Mouse (Mus musculus) megakaryocyte progenitor cell, adult 5-6 weeks (primary cell): ENCODE measurements around the gene Rho. TPM values are rescaled to one million over a fixed set of nuclear protein-coding genes. Genes with fewer than 3 reads are reported as not detected.

Experiments used
- ATAC-seq: replicated peaks from 2 replicates; pipeline ENCODE4 v1.8.0; 2016; ENCODE audit warnings: mild to moderate bottlenecking, moderate TSS enrichment, inconsistent platforms; ENCODE audit not compliant: poor library complexity
- total RNA-seq, 2 experiments: library from RNA; stranded (forward) in 1 of 2; stranded (reverse) in 1 of 2; fragments of 157-497, 149-512 nt in 1 of 2; fragments of 200-1000 nt in 1 of 2; gene quantifications; 2 replicates each; pipeline versions ENCODE4 v1.2.3 to v1.2.4; 2015 to 2017

Gene Rho
- total RNA-seq, 2 experiments from 2014 or later, result 0.15 TPM; not detected in 1

GRCm38 (mm10) chr6:115955169-115955568 is 23.6 kb downstream of the Rho start:
- no peak for ATAC-seq

DNA sequence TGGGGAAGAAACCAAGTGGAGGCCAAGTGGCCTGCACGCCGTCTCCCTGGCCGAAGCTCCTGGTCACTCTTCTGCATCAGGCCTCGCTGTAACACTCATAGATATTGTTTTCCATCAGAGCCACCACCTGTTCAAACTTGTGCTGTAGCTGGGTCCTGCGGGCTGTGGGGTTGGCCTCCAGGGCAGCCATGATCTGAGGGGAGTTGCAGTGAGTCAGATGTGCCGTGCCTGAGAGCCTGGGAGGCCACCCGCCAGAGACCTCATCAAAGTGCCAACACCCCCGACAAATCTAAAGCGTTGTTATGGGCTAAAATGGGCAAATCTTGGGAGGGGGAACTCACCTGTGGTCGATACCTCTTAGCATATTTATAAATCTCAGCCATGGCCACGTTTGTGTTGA is 24.1 kb downstream of the Rho start:
- no peak for ATAC-seq

DNA sequence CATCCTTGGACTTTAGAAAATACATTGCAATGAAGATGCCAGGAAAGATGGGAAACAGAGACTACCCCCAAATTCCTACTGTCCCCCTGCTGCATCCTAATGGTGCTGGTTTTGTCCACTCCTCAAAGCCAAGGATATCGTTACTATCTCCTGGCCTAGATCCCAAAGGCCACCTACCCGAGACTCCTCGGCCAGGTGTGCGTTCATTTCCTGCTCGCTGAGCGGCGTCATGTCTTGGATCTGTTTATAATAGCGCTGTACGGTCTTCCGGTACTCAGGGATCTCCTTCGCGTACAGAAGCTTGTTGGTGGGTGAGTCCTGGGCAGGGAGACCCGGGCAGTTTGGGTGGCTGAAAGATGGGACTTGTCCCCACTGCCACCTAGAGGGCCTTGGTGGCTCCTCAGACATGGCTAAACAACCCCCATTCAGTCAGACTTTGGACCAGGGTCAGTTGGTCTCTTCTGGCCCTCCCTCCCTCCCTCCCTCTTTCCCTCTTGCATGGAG is 24.9 kb downstream of the Rho start:
- ATAC-seq, result no peak

DNA sequence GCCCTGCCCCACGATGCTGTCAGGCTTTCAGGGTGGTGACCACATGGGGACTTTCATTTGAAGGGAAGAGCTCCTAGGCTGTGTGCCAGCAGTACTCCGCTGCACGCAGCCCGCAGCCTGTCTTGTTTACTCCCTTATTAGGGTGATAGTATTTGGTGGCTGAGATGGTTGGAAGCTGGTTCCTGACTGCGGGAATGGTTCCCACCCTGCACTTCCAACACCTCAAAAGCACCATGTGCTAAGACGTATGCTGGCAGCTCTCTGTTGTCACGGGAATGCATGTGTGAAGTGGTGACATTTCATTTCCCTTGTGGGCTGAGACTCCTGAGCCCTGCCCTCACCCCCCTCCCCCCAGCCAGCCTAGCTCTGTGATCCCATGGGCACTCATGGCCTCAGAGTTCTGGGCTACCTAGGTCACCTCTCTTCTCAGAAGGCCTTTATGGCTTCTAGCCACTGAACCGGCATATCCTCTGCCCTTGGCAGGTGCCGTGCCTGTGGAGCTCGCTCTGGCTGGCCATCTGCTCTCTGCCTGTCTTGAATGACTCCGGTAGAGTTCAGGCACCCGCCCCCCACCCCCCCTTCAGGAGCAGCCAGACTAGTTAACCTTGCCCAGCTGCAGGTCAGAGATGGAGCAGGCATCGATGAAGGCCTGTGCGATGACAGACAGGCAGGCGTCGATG is 25.5 kb downstream of the Rho start:
- ATAC-seq, result 0 out of 2 replicates have a peak, but pooled peaks have one; percentile 23

GRCm38 (mm10) chr6:115957681-115958080 is 26.1 kb downstream of the Rho start:
- ATAC-seq, result no peak

DNA sequence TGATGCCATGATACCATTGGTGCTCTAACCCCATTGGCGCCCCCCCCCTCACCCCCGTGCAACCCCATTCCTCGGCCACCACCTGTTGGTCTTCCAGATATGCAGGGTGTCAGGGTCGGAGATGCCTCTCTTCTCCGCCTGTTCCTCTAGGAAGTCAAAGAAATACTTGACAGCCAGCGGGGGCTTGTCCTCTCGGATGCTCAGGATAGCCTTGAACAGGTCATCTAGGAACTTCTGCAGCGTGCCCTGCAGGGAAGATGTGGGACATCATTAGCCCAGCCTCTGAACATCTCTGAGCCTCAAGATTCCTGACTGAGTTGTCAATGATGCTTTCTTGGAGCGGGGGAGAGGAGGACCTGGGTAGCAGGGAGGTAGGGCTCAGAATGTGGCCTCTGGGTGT is 26.9 kb downstream of the Rho start:
- ATAC-seq, result no peak

DNA sequence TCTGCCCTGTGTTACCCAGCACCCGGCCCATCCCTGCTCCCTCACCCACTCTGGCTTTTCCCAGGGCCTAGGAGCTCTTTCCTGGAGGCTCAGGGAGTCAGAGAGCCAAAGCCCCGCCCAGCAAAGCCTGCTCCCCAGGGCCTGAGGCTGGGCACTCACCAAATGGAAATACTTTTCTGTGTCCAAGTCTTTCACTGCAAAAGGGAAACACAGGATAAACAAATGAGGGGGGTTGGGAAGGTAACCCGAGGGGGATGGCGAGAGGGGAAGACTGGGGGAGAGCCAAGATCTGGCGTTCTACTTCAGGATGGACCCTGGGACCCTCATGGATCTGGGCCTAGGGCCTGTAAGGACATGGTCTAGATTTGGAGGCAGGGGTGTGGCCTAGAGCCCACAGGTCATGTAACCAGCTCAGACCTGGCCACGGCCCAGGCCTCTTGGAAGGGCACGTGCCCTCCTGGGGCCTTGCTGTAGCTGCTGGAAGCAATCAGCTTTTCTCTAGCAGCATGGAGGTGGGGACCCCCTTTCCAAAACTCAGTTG is 27.7 kb downstream of the Rho start:
- ATAC-seq, result no peak

DNA sequence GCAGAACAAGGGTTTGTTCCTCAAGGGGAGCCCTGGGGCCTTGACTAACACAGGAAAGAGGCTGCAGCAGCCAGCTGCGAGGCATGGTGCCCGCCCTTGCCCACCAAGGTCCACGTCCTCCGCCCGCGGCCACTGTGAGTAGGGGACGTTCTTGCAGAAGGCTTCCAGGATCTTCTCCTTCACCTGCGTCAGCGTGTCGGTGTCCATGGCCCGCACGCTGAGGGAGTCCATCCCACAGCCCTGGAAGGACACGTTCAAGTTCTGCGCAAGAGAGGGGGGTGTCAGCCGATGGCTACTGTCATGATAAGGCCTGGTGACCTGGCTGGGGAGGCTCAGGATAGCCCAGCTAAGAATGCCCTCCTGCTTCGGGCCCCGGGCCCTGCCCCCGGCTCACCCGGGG is 28.8 kb downstream of the Rho start:
- ATAC-seq, result no peak

DNA sequence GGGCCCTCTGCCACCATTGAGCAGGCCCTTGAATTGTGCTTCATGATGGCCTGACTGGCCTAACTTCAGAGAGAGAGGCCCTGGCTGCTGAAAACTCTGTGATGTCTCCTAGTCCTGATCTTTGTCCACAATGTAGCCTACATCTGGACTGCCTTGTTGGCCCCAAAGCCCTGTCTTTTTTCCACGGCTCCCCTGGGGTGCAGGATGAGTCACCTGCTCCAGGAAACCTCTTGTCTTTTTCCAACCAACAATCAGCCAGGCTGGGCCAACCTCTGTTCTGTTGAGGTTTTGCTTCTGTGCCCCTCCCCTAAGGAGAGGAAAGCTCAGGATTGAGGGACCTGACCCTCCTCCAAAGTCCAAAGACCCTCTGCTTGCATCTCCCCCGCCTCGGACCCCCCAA is 30.2 kb downstream of the Rho start:
- ATAC-seq, result no peak

DNA sequence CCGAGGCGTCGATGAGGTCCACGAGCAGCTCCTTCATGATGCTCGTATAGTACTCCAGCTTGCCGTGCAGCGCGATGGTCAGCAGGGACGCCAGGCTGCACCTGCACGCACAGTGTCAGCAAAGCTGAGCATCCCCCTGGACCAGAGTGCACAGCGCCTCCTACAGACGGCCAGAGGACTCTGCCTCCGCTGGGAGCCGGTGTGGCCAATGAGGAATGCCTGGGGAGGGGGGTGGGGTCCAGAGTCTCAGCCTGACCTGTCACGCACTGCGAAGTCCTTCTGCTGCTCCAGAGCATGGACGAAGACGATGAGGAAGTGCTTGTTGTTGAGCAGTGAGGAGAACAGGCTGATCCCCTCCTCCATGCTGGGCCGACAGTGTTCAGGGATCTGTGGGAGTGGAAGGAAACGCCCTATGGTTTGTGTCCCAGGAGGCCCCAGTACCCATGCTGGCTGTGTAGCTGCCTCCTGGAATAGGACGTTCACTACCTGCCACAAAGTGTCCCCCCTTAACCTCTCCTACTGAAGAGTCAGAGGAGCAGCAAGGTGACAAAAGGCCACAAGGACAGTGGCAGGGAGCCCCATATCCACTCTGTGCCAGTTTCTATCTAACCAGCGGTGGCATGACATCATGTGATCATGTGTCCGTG is 31.0 kb downstream of the Rho start:
- ATAC-seq, result peak; percentile 29; the same call in 1 of the 2 replicates

- no peak for ATAC-seq
Measured at GRCm38 (mm10) chr6:115963656-115964055, 32.1 kb downstream of the Rho start.

DNA sequence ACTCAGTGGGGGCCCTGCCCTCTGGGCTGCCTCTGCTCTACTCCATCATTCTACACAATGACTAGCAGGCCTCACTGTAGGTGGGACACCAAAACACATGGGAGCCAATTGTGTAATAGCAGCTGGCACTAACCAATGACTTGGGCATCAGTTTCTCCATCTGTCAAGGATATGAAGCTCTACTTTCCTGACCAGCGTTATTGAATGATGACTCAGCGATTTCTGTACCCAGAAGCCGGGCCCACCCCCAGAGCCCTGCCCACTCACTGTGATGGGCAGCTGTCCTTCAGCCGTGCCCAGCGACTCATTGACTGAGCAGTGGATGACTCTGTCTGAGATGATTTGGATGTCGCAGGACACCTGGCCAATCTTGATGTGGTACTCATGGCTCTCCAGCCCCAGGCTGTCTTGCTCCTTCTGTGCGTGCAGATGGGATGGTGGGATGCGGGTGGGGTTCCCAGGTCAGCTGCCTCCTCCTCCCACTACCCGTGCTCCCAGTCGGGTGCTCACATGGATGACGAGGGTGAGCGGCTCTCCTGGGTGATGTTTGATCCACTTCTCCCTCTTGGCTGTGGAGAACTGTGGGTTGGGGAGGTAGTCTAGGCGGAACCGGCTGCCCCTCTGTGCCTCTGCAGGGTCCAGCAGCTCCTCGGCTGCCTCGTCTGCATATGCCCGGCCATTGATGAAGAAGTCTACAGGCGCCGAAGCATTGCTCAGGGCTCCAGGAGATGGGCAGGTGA is 34.8 kb downstream of the Rho start:
- ATAC-seq, result no peak

DNA sequence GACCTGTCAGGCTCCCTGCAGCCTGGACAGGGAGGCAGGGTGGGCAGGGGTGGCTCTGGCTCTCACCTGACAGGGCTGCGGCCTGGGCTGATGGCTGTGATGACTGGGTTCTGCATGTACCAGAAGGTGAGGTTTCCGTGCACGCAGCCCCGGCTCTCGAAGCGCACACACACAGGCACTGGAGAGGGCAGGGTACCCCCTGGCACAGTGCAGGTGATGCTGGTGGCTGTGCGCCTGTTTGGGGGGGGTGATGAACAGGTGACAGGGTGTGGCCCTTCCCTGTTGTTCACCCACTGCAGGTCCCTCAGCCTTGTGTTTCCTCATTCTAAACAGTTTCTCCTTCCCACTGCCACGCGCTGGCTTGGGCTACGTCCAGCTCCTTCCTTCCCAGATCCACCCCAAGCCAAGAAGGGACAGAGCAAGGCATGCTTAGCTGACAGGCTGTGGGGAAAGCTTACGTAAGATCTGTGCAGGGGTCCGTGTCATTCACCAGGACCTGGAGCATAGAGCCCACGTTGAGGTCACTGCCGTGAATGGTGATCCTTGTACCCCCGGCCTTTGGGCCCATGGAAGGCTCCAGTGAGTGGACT is 35.8 kb downstream of the Rho start:
- no peak for ATAC-seq

- no peak for ATAC-seq
Measured at GRCm38 (mm10) chr6:115968086-115968485, 36.5 kb downstream of the Rho start.

GRCm38 (mm10) chr6:115968700-115969099 is 37.2 kb downstream of the Rho start:
- peak; percentile 40 for ATAC-seq

GRCm38 (mm10) chr6:115969103-115969502 is 37.6 kb downstream of the Rho start:
- ATAC-seq, result no peak

DNA sequence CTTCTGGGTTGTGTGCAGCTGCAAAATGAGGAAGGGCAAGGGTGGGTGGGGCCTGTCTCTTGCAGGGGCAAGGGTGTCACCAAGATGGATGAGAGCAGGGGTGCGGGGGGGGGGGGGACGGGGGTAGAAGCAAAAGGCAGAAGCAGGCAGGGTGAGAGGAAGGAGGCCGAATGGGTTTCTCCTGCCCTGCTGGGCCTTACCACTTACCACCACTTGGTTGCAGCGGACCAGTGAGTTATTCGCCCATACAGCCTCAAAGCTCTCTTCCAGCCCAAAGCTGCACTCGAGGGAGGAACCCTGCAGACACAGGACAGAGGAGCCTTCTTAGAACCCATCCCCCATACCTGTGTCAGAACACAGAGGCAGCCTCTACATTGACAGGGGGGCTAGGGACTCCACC is 38.4 kb downstream of the Rho start:
- peak; percentile 49 for ATAC-seq

DNA sequence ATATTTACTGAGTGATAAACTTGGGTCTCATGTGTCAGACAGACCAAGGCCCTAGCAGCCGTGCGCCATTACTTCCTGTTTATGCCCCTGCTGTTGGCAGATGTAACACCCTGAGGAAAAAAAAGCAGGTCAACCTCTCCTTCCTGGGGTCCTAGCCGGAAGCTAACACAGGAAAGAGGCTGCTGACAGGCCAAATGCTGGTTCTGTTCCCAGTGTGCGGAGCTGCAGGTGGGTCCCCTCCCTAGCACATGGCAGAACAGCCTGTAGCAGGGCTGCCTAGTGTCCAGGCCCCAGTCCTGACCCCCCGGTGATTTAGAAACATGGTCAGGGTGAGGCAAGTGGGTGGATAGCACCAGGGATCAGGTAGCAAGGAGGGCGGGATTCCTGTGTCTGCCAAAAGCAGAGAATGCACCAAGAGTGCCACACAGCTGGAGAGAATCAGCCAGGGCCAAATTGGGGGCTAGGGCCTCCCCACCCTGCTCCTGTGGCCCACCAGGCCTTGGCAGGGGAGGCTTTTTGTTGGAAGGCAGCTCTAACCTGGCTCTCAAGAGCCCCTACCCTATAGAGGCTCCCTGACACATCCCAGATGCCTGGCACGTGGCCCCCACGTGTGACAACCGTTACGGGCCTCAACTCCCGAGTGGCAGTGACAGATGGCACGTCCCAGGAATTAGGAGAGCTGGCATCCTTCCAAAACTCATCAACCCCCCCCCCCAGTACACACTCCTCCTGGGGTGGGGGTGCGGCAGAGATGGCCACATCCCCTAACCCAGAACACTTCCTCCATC is 39.9 kb downstream of the Rho start:
- ATAC-seq, result no peak

- no peak for ATAC-seq
Measured at GRCm38 (mm10) chr6:115972083-115972764, 40.7 kb downstream of the Rho start.
